Mouse (Mus musculus) left cerebral cortex, postnatal 10 days (tissue): ENCODE data around the gene Tbc1d30. TPM values are rescaled to one million over a fixed set of nuclear protein-coding genes. Genes with fewer than 3 reads are reported as not detected.

ENCODE experiments used
- DNase-seq, 2 experiments: peaks; one replicate each; pipeline ENCODE4 v3.0.0; 2021 to 2022; ENCODE audit warnings: low spot score in 2 of 2, mixed read lengths in 1 of 2; ENCODE audit errors: extremely low spot score in 1 of 2
- intact Hi-C: fragments of 180-260 bp; cut with DNase I; formaldehyde crosslinking; loops from one replicate; pipeline ENCODE4 v1.15.1; 2025
- total RNA-seq, 2 experiments: library from RNA; stranded (reverse); gene quantifications; 2 replicates each; pipeline ENCODE4 v1.2.3; 2021

Gene Tbc1d30
- total RNA-seq, 2 experiments from 2014 or later = 63.8 to 67.1 TPM

GRCm38 (mm10) chr10:121290682-121291078, 60.4 kb downstream of the Tbc1d30 start:
- intact Hi-C loops = no loop called here
- peak in 1 of 2 experiments; percentile 67 for DNase-seq

- intact Hi-C loops = no loop called here
- no peak for DNase-seq
These were observed 61.0 kb downstream of the Tbc1d30 start for GRCm38 (mm10) chr10:121289970-121290681.

DNA sequence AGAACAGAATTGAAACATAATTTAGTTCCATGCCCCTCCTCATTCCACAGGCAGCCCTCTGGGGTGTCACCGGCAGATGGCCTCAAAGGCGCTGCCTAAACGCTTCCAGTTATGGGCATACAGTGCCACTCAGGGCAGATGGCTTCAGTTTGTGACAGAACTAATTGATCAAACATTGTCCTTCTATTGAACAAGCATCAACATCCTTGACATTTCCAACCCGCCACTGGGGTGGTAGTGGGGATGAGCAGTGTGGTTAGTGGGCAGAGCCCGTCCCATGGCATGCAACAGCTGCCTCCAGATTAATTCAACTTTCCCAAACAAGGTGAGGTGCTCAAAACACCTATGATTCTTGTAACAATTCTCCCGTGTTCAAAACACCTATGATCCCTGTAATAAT, 68.2 kb downstream of the Tbc1d30 start:
- intact Hi-C loops = no loop called here
- DNase-seq = no peak

- DNase-seq = no peak
These were observed 68.6 kb downstream of the Tbc1d30 start for GRCm38 (mm10) chr10:121282436-121282835.

GRCm38 (mm10) chr10:121280943-121281342, 70.1 kb downstream of the Tbc1d30 start:
- intact Hi-C loops = no loop called here
- peak in 1 of 2 experiments; percentile 42 for DNase-seq

More at GRCm38 (mm10) chr10:121282436-121282835, 68.6 kb downstream of the Tbc1d30 start:
- intact Hi-C loops = no loop called here

DNA sequence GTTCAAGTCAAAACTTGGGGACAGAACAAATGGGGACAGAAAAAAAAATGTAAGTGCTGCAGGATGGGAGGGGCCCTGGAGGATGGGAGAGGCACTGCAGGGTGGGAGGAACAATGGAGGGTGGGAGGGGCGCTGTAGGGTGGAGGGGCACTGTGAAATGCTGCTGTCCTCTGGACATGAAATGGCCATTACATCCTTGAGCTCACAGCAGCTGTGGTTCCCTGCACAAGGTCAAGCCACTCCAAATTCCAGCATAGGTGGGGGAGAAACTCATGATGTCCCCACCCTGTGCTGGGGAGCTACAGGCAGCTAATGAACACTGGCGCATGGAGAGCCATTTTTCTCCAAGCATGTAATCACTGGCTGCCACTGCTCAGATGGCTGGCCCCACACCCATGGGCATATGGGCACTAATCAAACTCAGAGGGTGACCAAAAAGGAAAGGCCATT, 74.0 kb downstream of the Tbc1d30 start:
- no peak for DNase-seq
- intact Hi-C loops = no loop called here

DNA sequence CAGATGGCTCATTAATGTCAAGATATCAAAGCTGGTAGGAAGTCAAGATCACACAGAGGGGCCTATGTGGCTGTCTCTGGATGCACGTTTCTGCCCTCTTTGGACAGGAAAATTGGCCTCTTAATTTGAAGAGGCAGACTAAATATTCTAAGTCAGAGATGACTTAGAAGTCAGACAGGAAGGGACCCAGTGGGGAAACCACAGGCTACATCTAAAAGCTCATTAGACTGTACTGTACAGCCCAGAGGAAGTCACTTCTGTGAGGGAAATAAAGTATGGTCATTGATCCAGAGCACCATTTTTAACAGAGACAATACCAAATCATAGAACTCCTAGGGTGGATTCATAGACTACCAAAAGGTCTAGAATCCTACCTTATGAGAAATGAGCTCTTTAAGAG, 76.1 kb downstream of the Tbc1d30 start:
- no peak for DNase-seq
- intact Hi-C loops = no loop called here

DNA sequence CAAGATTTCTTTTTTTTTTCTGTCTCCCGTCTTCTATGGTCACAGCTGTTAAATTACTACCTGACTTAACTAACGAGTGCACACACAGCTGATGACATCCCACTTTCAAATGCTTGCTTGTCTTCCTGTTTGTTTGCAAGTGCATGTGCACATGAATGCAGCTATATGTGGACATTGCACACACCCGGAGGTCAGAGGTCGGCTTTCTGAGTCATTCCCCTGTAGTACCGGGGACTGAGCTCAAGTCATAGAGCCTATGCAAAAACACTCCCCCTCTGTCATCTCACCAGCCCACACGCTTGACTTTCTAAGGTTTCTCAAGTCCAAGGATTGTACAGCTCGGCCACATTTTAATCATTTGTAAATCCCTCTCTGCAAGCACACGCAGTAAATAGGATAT, 80.1 kb downstream of the Tbc1d30 start:
- intact Hi-C loops = no loop called here
- no peak for DNase-seq

DNA sequence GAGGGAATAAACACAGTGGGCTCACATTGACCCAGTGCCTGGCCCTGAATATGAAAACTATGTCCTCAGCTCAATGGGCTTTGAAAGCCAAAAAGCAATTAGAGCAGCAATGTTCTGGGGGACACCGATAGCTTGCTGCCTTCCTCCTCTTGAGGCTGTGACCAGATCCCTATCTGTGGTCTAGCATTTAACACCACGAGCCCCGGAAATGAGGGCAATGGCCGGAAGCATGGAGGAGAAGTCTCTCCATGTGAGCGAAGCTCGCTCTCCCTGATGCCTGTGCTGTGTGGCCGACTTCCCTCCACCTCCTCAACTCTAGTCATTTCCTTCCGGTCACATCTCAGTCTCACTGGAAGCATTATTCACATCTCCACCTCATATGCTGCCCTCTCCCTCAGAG, 82.3 kb downstream of the Tbc1d30 start:
- intact Hi-C loops = no loop called here
- no peak for DNase-seq

- intact Hi-C loops = no loop called here
- no peak for DNase-seq
These were observed 86.9 kb downstream of the Tbc1d30 start for GRCm38 (mm10) chr10:121264204-121264575.

- intact Hi-C loops = no loop called here
These were observed 87.4 kb downstream of the Tbc1d30 start for GRCm38 (mm10) chr10:121263520-121264203.

GRCm38 (mm10) chr10:121262206-121262605, 88.9 kb downstream of the Tbc1d30 start:
- no peak for DNase-seq
- intact Hi-C loops = no loop called here

More at GRCm38 (mm10) chr10:121263520-121264203, 87.4 kb downstream of the Tbc1d30 start:
- DNase-seq = no peak

GRCm38 (mm10) chr10:121261036-121261592, 90.0 kb downstream of the Tbc1d30 start:
- intact Hi-C loops = no loop called here
- DNase-seq = no peak

GRCm38 (mm10) chr10:121256115-121256825, 94.8 kb downstream of the Tbc1d30 start:
- intact Hi-C loops = loop anchor here (5.0 to 10.0 kb wide), 4 partner anchors 224 to 1009 kb away; partner anchors contain the start of gene Wif1
- peak; percentile 61 for DNase-seq

DNA sequence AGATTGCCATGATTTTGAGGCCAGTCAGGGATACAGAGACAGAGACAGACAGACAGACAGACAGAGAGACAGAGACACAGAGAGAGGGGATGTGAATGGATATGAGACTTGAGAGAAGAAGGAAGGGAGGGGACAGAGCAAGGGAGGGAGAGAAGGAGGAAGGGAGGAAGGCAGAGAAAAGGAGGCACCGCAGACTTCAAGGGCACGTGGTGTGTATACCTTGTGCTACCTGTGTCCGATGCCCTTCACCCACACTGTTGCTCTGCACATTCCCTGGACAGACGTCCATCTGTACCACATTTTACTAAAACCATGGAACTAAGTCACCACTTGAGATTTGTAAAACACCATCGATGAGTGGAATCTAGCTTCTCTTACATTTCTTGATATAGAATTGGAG, 95.6 kb downstream of the Tbc1d30 start:
- intact Hi-C loops = loop anchor here (5.0 to 10.0 kb wide), 4 partner anchors 223 to 1008 kb away; partner anchors contain the start of gene Wif1
- DNase-seq = no peak

DNA sequence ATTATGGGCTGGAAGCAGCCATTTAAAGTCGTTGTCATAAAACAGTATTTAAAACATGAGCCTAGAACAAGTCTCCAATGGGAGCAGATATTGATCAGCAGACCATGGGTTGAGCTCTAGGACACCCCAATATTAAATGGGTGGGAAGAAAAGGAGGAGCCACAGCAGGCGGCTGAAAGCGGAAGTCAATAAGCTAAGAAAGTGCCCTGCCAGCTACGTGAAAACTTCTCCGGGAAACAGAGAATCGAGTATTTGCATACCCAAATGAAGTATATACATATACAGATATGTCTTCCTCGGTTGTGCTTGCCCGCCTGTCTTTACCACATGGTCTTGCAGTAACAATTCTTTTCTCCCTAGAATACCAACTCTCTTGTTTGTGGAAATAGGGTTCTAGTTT, 96.7 kb downstream of the Tbc1d30 start:
- no peak for DNase-seq
- intact Hi-C loops = loop anchor here (10.0 kb wide), 1 partner anchor 380 kb away; no protein-coding TSS in a partner anchor

DNA sequence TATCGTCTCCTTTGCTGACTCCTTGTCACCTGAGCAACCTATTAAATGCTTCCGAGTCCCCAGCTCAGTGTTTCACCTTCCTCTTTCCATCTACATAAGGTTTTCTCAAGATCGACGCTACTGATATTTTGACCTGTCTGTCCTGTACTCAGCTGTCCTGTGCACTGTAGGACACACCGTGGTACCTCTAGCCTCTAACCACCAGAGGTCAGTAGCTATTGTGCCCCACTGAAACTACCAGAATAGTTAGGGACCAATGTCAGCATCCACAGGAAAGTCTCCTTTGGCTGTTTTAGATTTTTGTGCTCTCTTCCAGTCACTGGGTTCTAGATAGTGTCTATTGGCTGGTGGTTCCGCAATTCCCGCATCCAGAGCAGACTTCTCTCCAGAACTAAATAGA, 98.3 kb downstream of the Tbc1d30 start:
- intact Hi-C loops = loop anchor here (10.0 kb wide), 1 partner anchor 378 kb away; no protein-coding TSS in a partner anchor
- DNase-seq = no peak

GRCm38 (mm10) chr10:121251191-121251590, 99.9 kb downstream of the Tbc1d30 start:
- intact Hi-C loops = loop anchor here (10.0 kb wide), 1 partner anchor 376 kb away; no protein-coding TSS in a partner anchor
- DNase-seq = no peak

- intact Hi-C loops = loop anchor here (10.0 kb wide), 1 partner anchor 375 kb away; no protein-coding TSS in a partner anchor
- no peak for DNase-seq
These were observed 101.3 kb downstream of the Tbc1d30 start for GRCm38 (mm10) chr10:121249820-121250219.
